Mouse (Mus musculus) heart, postnatal 0 days (tissue): ENCODE measurements around the gene Nfu1.

ENCODE experiments used
- CTCF ChIP-seq: IDR thresholded peaks from 2 replicates; pipeline ENCODE4 v1.5.1; 2016; ENCODE audit warnings: antibody characterized with exemption, control low read depth, low read depth
- EP300 ChIP-seq: IDR thresholded peaks from 2 replicates; pipeline ENCODE4 v1.6.1; 2016; ENCODE audit warnings: antibody characterized with exemption, low read depth

DNA sequence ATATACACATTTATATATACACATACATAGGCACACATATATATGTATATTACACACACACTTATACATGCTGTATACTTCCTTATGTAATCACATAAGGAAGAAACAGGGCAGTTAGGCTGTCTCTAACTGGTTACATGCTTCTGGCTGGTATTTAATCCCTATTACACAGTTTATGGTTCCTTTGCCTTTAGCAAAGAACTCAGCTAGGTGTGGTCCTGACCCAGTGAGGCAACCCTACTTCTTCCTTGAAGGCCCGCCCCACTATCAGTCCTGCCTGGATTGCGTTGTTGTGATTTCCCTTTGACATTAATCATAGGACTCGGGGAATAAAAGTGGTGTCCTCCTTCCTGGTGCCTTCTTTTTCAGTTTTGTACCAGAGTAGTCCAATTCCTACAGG lies 25.4 kb downstream of the Nfu1 start:
- TF ChIP-seq CTCF = no peak
- no peak for TF ChIP-seq EP300
